Mouse (Mus musculus) cerebellum, adult 8-10 months (tissue): Measurements from ENCODE around the gene Guca2a.

Experiments used
- DNase-seq: peaks from one replicate; pipeline ENCODE4 v3.0.0; 2022

Guca2a gene

DNA sequence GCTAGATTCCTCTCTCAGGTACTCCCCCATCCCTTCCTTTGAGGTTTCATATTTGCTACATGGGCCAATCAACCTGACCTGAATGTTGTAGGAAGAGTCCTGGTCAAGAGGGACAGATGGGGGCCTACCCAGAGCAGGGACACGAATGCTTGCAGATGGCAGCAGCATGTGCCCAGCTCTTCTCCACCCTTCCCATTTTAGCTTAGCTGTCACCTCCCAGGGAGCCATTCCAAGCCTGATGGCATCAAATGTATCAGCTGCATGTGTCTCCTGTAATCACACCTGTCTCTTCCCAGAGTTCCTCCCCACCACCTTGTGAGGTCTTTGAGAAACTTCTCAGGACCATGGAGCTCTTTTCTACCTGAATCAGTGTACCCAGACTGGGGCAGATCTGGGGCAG lies 19.5 kb downstream of the Guca2a start:
- no peak for DNase-seq

GRCm38 (mm10) chr4:119658246-119658645 lies 20.7 kb downstream of the Guca2a start:
- no peak for DNase-seq

GRCm38 (mm10) chr4:119658731-119659130 lies 21.2 kb downstream of the Guca2a start, which contains the start of gene Guca2b:
Gene Guca2b (minus strand): TSS chr4:119658954.
- DNase-seq: no peak

GRCm38 (mm10) chr4:119660007-119660406 lies 22.5 kb downstream of the Guca2a start:
- no peak for DNase-seq

GRCm38 (mm10) chr4:119662151-119662550 lies 24.6 kb downstream of the Guca2a start:
- DNase-seq: no peak

- DNase-seq: no peak
Observed at GRCm38 (mm10) chr4:119662976-119663375, 25.5 kb downstream of the Guca2a start.

- no peak for DNase-seq
Observed at GRCm38 (mm10) chr4:119663409-119664095, 26.0 kb downstream of the Guca2a start.

GRCm38 (mm10) chr4:119665166-119665565 lies 27.7 kb downstream of the Guca2a start:
- no peak for DNase-seq

GRCm38 (mm10) chr4:119666116-119666515 lies 28.6 kb downstream of the Guca2a start:
- no peak for DNase-seq

- DNase-seq: peak; percentile 58
Observed at GRCm38 (mm10) chr4:119667454-119667853, 29.9 kb downstream of the Guca2a start.

DNA sequence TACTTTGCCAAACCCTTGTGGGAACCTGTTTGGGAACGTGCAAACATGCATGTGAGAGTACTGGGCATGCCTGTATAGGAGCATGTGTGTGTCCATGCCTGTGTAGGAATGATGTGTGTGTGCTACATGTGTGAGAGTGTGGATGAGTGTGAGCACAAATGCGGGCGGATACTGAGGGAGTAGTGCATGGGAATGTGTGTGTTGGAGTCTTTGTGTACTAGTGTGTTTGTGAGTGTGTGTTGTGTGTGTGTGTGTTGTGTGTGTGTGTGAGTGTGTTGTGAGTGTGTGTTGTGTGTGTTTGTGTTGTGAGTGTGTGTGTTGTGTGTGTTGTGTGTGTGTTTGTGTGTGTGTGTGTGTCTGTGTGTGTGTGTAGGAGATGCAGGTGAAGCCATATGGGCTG lies 30.7 kb downstream of the Guca2a start:
- DNase-seq: no peak

- DNase-seq: no peak
Observed at GRCm38 (mm10) chr4:119668596-119668995, 31.1 kb downstream of the Guca2a start.

DNA sequence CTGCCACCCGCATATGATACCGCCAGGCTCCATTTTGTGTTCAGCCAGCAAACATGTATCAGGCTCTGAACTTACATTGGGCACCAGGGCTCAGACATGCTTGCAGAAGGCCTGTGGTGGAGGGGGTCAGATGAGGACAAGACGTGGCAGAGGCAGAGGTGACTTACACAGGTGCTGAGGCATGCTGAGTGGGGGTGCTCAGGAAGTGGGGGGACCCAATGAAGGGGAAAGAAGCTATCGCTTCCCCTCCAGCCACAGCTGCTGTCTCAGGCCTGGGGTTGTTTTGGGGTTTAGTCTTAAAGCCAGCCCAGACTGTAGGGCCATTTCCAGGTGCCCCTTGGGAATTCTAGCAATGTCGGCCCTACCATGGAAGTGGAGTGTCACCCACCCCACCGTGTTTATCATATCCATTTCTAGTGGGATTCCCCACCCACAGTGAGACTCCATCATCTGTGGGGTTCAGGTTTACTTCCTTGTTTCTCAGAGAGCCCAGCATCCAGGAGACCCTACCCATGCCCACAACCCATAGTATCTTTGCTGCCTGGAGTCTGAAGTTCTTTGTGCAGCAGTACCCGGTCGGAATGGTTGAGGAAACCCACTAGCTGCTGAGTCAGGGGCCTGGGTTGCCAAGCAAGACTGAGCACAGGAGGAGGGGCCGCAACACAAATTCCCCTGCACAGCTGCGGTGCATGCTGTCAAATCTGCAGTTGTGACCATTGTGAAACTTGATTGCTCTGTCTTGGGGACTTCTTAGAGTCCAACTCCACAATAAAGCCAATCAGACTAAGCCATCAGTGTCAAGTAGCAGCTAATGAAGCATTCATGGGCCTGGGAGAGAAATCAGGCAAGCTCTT lies 32.1 kb downstream of the Guca2a start:
- no peak for DNase-seq

GRCm38 (mm10) chr4:119670210-119670555 lies 32.7 kb downstream of the Guca2a start:
- no peak for DNase-seq

DNA sequence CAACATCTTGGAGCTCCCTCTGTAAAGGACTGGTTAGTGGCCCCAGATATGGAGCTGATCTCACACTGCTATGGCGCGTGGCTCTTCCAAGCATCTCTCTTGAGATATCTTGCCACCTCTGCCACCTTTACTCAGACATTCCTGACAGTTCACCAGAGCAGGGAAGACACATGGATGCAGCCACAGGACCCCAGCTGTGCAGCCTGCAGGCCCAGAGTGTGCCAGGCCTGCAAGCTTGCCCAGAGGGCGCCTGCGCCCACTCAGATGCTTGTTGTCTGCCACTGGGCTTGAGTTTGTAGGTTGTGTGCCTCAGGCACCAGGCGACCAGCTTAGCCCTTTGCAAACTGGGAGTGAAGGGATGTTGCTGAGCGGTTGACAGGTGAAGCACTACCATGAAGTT lies 33.2 kb downstream of the Guca2a start:
- no peak for DNase-seq

DNA sequence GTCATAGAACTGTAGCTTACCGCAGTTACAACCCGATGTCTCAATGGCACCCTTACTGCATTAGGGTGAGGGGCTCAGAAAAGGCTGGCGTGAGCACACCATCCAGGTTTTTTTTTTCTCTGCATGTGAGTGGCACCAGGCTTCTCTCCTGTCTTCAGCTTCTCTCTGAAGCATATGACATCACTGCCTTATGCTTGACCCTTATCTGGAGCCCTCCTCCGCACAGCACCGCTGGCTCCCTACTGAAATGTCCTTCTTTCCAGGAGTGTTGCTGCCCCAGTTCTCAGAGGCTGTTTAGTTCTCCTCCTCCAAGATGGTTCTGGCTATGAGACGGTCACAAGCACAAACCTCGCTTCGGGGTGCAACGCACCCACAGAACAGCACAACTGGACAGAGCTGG lies 33.7 kb downstream of the Guca2a start:
- no peak for DNase-seq

DNA sequence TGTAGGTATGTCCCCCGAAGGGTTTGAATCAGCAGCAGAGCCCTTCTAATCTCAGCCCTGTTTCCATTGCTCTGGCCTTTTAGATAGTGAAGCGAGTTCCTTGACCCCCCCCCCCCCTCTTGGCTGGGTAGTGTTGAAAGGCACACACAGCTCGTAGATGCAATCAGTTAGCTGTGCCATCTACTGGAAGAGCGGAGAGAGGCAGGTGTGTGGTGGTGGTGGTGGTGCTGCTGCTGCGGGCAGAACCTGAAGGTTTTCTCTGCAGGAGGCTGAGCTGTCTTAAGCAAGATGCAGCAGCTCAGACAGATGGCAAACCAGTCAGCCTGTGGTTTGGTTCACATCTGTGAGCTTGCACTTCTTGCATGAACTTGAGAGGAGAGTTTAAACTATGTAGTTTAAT lies 35.2 kb downstream of the Guca2a start:
- DNase-seq: no peak

DNA sequence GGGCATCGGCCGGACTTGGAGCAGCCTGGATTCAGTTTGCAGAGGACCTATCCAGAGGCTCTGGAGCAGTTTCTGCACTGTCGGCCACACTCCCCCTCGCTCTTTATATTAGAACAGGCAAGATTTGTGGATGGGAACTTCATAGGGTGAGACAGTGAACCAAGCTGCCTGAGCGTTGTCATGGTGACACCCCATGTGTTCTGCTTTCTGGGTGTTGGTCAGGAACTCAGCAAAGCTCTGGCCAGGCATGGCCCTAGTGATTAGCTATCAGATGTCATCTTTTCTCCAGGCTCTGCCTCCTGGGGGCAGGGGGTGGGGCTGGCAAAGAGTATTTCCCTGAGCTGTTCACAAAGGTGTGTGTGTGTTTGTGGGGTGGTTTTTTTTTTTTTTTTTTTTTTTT lies 45.1 kb downstream of the Guca2a start:
- DNase-seq: no peak

GRCm38 (mm10) chr4:119685746-119686145 lies 48.2 kb downstream of the Guca2a start:
- no peak for DNase-seq
